Mouse (Mus musculus) bone marrow, adult 2 months (tissue): ENCODE results near the gene Nsmce4a. TPM values are rescaled to one million over a fixed set of nuclear protein-coding genes. Genes with fewer than 3 reads are reported as not detected.

Experiments
- H3K27ac ChIP-seq: fragments of 200-500 bp; 2 replicates; pipeline ENCODE4 v1.5.1; 2012; ENCODE audit warnings: low read depth, mild to moderate bottlenecking, control low read depth, inconsistent platforms, low read length; ENCODE audit not compliant: control insufficient read depth, poor library complexity, insufficient read depth
- H3K4me1 ChIP-seq: fragments of 200-500 bp; 2 replicates; pipeline ENCODE4 v1.6.1; 2011; ENCODE audit warnings: low read length; ENCODE audit not compliant: control insufficient read depth, insufficient read depth
- H3K4me3 ChIP-seq: fragments of 200-500 bp; replicated peaks from 2 replicates; pipeline ENCODE3; 2011; ENCODE audit warnings: mild to moderate bottlenecking, low read depth, low read length, control low read depth; ENCODE audit not compliant: control insufficient read depth
- CTCF ChIP-seq: fragments of 200-500 bp; IDR thresholded peaks from 2 replicates; pipeline ENCODE4 v1.5.1; 2011; ENCODE audit warnings: low read length, control low read depth; ENCODE audit not compliant: control insufficient read depth, insufficient read depth
- POLR2A ChIP-seq: fragments of 200-500 bp; IDR thresholded peaks from 2 replicates; pipeline ENCODE4 v1.6.1; 2011; ENCODE audit warnings: low read depth, mild to moderate bottlenecking, control low read depth, low read length, borderline replicate concordance; ENCODE audit not compliant: control insufficient read depth
- WGBS: fragments of 180-500 bp; shearing (Covaris S2); methylation state at CpG from one replicate; pipeline ENCODE4 v1.1.7; 2018; 5-methylcytosine and 5-hydroxymethylcytosine counted together
- polyA plus RNA-seq: library from polyadenylated mRNA; stranded (reverse); fragments of >200 nt; gene quantifications from 2 replicates; pipeline ENCODE4 v1.2.4, GENCODE M21; 2011; ENCODE audit warnings: low replicate concordance; ENCODE audit not compliant: missing spikeins, insufficient read depth, insufficient read length

Gene Nsmce4a
- polyA plus RNA-seq, 1 experiment, result 84.2 TPM

DNA sequence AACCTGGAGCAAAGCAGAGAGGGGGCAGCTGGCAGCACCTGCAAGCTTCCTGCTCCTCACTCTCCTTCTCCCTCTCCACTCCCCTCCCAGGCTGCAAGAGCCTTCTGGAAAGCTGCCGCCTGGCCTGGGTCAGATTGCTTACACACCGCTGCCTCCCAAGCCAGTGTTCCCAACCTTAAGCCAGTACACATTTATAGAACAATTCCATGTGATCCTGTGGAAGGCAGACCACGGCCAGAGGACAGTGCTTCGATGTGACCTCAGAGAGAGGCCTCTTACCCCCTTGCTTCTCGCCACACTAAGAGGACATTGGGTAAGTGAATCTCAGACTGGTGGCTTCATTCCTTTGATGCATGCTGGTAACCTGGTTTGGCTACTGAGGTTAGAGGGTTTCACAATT, 20.1 kb downstream of the Nsmce4a start:
- 53% methylated on average over 5 of the region's 5 CpGs for WGBS
- Histone ChIP-seq H3K4me1 (no peaks in the 10 kb centered on the region), H3K27ac (no peak overlapping the region), H3K4me3 (no peak overlapping the region)
- TF ChIP-seq CTCF (no peak), POLR2A (no peak)

DNA sequence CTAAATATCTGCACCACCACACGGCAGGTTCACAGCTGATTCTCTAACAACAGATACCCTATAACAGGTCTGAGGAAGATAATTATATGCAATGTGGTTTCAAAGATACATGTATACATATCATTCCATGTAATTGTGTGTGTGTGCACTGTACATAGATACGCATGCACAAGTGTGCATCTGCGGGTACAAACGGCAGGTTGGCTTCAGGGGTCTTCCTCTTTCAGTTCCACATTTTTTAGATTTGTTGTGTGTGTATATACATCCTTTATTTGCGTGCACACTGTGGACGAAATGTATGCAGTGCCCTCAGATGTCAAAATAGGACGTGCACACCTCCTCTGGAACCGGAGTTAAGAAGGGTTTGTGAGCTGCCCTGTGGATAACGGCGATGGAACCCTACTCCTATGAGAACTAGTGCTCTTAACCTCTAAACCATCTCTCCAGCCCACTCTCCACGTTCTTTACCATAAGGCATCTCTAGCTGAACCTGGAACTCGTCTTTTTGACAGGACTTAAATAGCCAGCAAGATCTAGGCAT, 25.2 kb downstream of the Nsmce4a start:
- WGBS, result 55% methylated on average over 12 of the region's 12 CpGs
- no peak for TF ChIP-seq CTCF
- TF ChIP-seq POLR2A, result no peak
- Histone ChIP-seq H3K4me3 (no peak overlapping the region), H3K27ac (no peak overlapping the region), H3K4me1 (no peaks in the 10 kb centered on the region; the same call in 1 of the 2 replicates)

DNA sequence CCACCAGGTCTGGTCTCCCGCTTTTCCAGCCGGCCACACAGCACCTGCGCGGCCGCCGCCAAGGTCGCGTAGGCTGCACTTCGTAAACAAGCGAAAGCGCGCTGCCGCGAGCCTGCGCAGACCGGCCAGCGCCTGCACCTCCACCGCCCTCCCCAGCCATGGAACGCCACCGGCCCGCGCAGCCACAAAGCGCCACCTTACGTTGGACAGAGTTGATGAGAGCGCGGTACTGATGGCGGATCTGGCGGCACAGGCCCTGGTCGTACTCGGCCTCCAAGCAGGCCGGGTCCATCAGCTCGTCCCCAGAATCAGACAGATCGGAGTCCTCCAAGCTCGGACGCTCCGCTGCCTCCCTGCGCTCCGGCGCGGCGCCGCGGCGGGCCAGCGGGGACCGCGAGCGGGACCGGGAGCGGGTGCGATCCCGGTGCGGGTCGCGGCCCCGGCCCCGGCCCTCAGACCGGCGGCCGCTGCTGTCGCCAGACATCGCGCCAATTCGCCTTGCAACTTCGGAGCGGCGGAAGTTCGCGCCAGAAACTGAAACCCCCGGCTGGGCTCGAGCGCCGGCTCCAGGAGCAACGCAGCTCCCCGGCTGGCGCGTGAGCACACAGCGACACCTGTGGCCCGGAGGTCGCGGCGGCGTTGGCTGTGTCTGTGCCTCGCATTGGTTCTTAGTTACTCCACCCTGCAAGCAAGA, 26.0 kb downstream of the Nsmce4a start:
- no peaks in the 10 kb centered on the region; the same call in 1 of the 2 replicates for H3K4me1 ChIP-seq
- WGBS, result under 1% methylated on average over 83 of the region's 84 CpGs
- peak; percentile 67 for TF ChIP-seq POLR2A
- TF ChIP-seq CTCF, result peak; percentile 89
- H3K4me3 ChIP-seq, result peak overlapping the region; percentile 97
- peak overlapping the region; percentile 98 for H3K27ac ChIP-seq

DNA sequence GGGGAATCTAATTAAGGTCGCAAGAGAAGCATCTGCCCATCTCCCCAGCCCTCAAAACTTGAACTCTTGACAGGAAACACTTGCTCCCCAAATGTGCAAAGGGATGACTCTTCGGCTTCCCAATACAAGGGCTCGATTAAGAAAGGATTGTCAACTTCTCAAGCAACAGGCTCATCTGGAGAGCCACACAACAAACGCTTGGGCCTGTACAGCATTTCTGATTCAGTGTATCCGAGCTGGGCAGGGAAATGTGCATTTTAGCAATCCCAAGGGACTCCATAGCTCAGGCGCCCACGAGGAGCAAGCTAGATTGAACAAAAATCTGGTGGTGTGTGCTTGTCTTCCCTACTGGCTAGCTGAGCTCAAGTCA, 26.5 kb downstream of the Nsmce4a start:
- WGBS, result under 1% methylated on average over 7 of the region's 7 CpGs
- no peak for TF ChIP-seq CTCF
- Histone ChIP-seq H3K27ac (peak overlapping the region; percentile 98), H3K4me3 (peak overlapping the region; percentile 97), H3K4me1 (no peaks in the 10 kb centered on the region; the same call in 1 of the 2 replicates)

DNA sequence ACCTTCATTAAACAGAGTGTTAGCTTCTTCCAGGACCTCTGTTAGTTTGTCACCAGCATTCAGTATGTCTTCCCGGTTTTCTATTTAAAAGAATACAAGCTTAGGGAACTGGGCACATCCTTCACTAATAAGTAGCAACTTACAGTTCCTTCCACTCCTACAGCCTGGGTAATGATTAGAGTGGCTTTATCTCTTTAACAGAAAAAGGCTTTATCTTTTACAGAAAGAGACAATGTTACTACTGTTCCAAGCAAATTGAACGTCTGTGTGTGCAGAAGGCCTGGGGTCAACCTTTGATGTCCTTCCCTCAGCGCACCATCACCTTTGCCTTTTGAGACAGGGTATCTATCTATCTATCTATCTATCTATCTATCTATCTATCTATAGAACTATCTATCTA, 27.0 kb downstream of the Nsmce4a start:
- WGBS, result 40% methylated on average over 3 of the region's 3 CpGs
- peak overlapping the region; percentile 97 for H3K4me3 ChIP-seq
- no peaks in the 10 kb centered on the region; the same call in 1 of the 2 replicates for H3K4me1 ChIP-seq
- TF ChIP-seq POLR2A, result no peak
- TF ChIP-seq CTCF, result no peak
- no peak overlapping the region; the same call in 1 of the 2 replicates for H3K27ac ChIP-seq

DNA sequence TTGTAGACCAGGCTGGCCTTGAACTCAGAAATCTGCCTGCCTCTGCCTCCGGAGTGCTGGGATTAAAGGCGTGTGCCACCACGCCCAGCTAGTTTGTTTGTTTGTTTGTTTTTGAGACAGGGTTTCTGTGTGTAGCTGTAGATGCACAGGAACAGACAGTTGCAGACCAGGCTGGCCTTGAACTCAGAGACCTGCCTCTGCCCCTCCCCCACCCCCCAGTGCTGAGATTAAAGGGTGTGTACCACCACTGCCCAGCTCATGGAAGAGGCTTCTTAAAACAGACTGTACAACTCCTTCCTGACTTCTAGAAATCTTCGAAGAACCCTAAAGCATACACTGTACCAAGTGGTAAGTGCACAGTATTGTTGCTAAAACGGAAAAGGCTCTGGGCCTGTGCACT, 27.5 kb downstream of the Nsmce4a start:
- Histone ChIP-seq H3K27ac (no peak overlapping the region), H3K4me3 (no peak overlapping the region), H3K4me1 (no peaks in the 10 kb centered on the region; the same call in 1 of the 2 replicates)
- TF ChIP-seq POLR2A (no peak), CTCF (no peak)
- WGBS, result 77% methylated on average over 5 of the region's 5 CpGs

DNA sequence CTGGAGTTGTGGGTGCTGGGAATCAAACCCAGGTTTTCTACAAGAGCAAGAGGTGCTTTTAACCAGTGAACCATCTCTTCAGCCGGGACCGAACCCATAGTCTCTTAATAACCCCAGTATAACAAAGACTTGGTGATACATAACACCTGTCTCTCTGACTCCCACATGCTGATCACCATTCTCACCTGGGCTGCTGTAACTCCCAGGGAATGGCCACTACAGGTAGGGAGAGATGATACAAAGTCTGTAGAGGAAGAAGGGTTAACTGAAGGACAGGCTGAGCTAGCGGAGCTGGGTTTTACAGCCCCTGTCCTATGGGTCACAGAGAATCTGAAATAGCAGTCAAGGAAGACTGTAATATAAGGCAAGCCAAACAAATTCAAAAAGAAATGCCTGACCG, 29.7 kb downstream of the Nsmce4a start:
- H3K4me3 ChIP-seq, result no peak overlapping the region
- no peak overlapping the region for H3K27ac ChIP-seq
- no peaks in the 10 kb centered on the region; the same call in 1 of the 2 replicates for H3K4me1 ChIP-seq
- TF ChIP-seq POLR2A (no peak), CTCF (no peak)
- 91% methylated on average over 4 of the region's 4 CpGs for WGBS

DNA sequence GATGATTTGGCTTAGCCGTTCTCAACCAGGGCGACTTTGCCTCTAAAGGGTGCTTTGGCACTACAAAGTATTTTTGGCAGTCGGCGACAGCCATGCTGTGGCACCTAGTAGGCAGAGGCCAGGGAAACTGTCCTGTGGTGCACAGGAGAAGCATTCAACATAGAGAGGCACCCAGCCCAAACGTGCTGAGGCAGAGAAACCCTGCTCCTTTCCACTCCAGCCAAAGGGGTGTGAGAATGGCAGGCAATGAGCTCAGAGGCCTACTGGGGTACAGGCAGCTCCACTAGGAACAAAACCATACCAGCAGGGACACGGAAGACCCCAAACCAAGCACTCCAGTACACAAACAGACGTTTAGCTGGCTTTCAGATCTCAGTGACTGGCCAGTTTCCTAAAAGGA, 32.7 kb downstream of the Nsmce4a start:
- no peaks in the 10 kb centered on the region for H3K4me1 ChIP-seq
- no peak overlapping the region for H3K27ac ChIP-seq
- TF ChIP-seq POLR2A (no peak), CTCF (no peak)
- 88% methylated on average over 7 of the region's 7 CpGs for WGBS
- no peak overlapping the region for H3K4me3 ChIP-seq
